Mouse (Mus musculus) bone marrow macrophage, adult 2 months (primary cell): Measurements from ENCODE around the gene Rasd1.

ENCODE experiments used
- CTCF ChIP-seq: IDR thresholded peaks from 2 replicates; pipeline ENCODE4 v1.5.1; 2012; ENCODE audit warnings: low read depth, mild to moderate bottlenecking, low read length, moderate library complexity
- POLR2A ChIP-seq: IDR thresholded peaks from 2 replicates; pipeline ENCODE4 v1.6.1; 2012; ENCODE audit warnings: mild to moderate bottlenecking, low read depth, low read length, borderline replicate concordance

DNA sequence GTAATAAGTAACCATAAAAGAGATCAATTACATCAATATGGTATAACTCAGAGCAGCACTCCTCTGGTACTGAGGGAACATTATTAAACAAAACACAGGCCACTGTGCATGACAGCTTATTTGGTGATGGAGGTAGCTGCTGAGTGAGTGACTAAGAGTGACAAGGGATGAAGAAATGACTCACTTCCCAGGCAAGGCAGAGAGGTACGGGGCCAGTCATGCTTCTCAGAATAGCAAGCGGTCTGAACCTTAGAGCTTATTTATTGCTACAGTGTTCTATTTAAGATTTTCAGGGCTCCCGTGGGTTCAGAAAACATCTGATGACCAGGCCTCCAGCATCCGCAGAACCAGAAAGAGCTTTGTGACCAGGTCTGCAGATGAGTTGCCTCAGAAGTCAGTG lies 51.0 kb downstream of the Rasd1 start:
- TF ChIP-seq POLR2A (no peak), CTCF (no peak)
